ENCODE assay signal across 24 mouse cellular contexts in genomic region chr2:147325178-147325577, GRCm38 (mm10). TPM values are rescaled to one million over a fixed set of nuclear protein-coding genes. Genes with fewer than 3 reads are reported as not detected.
DNase-seq lines count a peak whose midpoint lies in the region; ATAC-seq lines count a peak whose summit lies in the region.
"Had no signal": no experiment of that assay in that cellular context is flagged by ENCODE, and none has a peak within 500 bp of the region (broad histone marks: within the 10 kb centered on the region; RNA-seq: fewer than 3 reads in every experiment).

No protein-coding gene starts in this region.

- intact Hi-C loops in heart, postnatal 36 days (cut with DNase I) = no loop called here

- WGBS in embryonic facial prominence, embryonic 13.5 days = 58% methylated on average over 2 of the region's 2 CpGs
- WGBS in embryonic facial prominence, embryonic 14.5 days = 70% methylated on average over 2 of the region's 2 CpGs

- no peaks in the 10 kb centered on the region for H3K4me1 ChIP-seq in embryonic facial prominence, embryonic 13.5 days
- H3K4me1 ChIP-seq in embryonic facial prominence, embryonic 14.5 days (ENCODE audit: control insufficient read depth, insufficient read depth, low read length) = no peaks in the 10 kb centered on the region
- H3K4me1 ChIP-seq: embryonic facial prominence, embryonic 15.5 days; forebrain, embryonic 10.5 days; forebrain, embryonic 12.5 days had no signal

- no peak overlapping the region for H3K9ac ChIP-seq in embryonic facial prominence, embryonic 13.5 days
- H3K9ac ChIP-seq in embryonic facial prominence, embryonic 14.5 days (ENCODE audit: low read depth, low read length) = no peak overlapping the region
- H3K9ac ChIP-seq: embryonic facial prominence, embryonic 15.5 days; forebrain, embryonic 12.5 days had no signal

- ATAC-seq in embryonic facial prominence, embryonic 13.5 days (ENCODE audit: insufficient number of reproducible peaks, insufficient read depth, low FRiP score, low TSS enrichment, low read depth) = 0 out of 2 replicates have a peak, but pooled peaks have one; percentile 52
- ATAC-seq in embryonic facial prominence, embryonic 14.5 days (ENCODE audit: low read depth) = peak; percentile 53; the same call in 1 of the 2 replicates
- ATAC-seq: forebrain, embryonic 14.5 days; forebrain, embryonic 16.5 days had no signal

- peaks cover 20% of the 10 kb centered on the region for H3K27me3 ChIP-seq in embryonic facial prominence, embryonic 13.5 days
- H3K27me3 ChIP-seq in embryonic facial prominence, embryonic 14.5 days (replicated peaks; ENCODE audit: control insufficient read depth, insufficient read depth, low read length) = peaks cover 10% of the 10 kb centered on the region

- no peak overlapping the region for H3K4me3 ChIP-seq in embryonic facial prominence, embryonic 13.5 days
- no peak overlapping the region for H3K4me3 ChIP-seq in embryonic facial prominence, embryonic 14.5 days (ENCODE audit: low read depth, low read length)
- H3K4me3 ChIP-seq: embryonic facial prominence, embryonic 15.5 days; erythroblast, embryonic 14.5 days; forebrain, embryonic 10.5 days; forebrain, embryonic 12.5 days had no signal

- no peaks in the 10 kb centered on the region for H3K9me3 ChIP-seq in embryonic facial prominence, embryonic 13.5 days
- no peaks in the 10 kb centered on the region for H3K9me3 ChIP-seq in embryonic facial prominence, embryonic 14.5 days (ENCODE audit: control insufficient read depth, low read length)
- H3K9me3 ChIP-seq: embryonic facial prominence, embryonic 15.5 days; forebrain, embryonic 10.5 days; forebrain, embryonic 12.5 days had no signal

- H3K27ac ChIP-seq in embryonic facial prominence, embryonic 13.5 days = no peak overlapping the region
- H3K27ac ChIP-seq in embryonic facial prominence, embryonic 14.5 days (replicated peaks; ENCODE audit: low read depth, low read length) = no peak overlapping the region
- H3K27ac ChIP-seq: embryonic facial prominence, embryonic 15.5 days; forebrain, embryonic 10.5 days; forebrain, embryonic 12.5 days had no signal

- H3K4me2 ChIP-seq in embryonic facial prominence, embryonic 13.5 days = no peak overlapping the region
- H3K4me2 ChIP-seq in embryonic facial prominence, embryonic 14.5 days (ENCODE audit: low read depth, low read length) = no peak overlapping the region
- H3K4me2 ChIP-seq: embryonic facial prominence, embryonic 15.5 days; forebrain, embryonic 12.5 days had no signal

- DNase-seq in heart, adult 11 months = peak; percentile 62
- no peak for DNase-seq in heart, postnatal 36 days
- DNase-seq in embryonic facial prominence, embryonic 14.5 days (ENCODE audit: low spot score) = peak; percentile 44
- no peak for DNase-seq in adrenal gland, adult (ENCODE audit: inconsistent age in 2 of 2, low spot score in 1 of 2)
- DNase-seq: adrenal gland, adult 2 months; adrenal gland, postnatal 10 days; adrenal gland, postnatal 25 days; cerebellum, adult 11 months; cerebellum, adult 18-20 months; cerebellum, adult 8-10 months; cerebellum, adult 9-11 months; cerebellum, postnatal 14 days; cerebellum, postnatal 36 days; embryo, embryonic 11 days had no signal

- H3K36me3 ChIP-seq in embryonic facial prominence, embryonic 13.5 days = no peaks in the 10 kb centered on the region
- no peaks in the 10 kb centered on the region for H3K36me3 ChIP-seq in embryonic facial prominence, embryonic 14.5 days (ENCODE audit: control insufficient read depth, insufficient read depth, low read length)
- H3K36me3 ChIP-seq: embryonic facial prominence, embryonic 15.5 days; forebrain, embryonic 10.5 days; forebrain, embryonic 12.5 days had no signal

RNA-seq across cellular contexts. Expression of gene Pax1, which starts 36.5 kb away (rescaled TPM):
- total RNA-seq in heart, postnatal 36 days (2021) = not detected
- 13.5 and 17.8 TPM in 2 replicates for polyA plus RNA-seq in embryonic facial prominence, embryonic 13.5 days (2015; fragmentation: Nextera tagmentation; extraction: Ambion mirVana)
- 7.3 and 9.3 TPM in 2 replicates for polyA plus RNA-seq in embryonic facial prominence, embryonic 14.5 days (2014; fragmentation: Nextera tagmentation; extraction: Ambion mirVana)
- total RNA-seq: adrenal gland, adult 2 months; adrenal gland, postnatal 10 days; adrenal gland, postnatal 25 days; common myeloid progenitor, adult 5-6 weeks; MEL had no signal
- polyA plus RNA-seq: adrenal gland, adult 2 months; C2C12; erythroblast, embryonic 14.5 days; forebrain, embryonic 14.5 days; forebrain, embryonic 16.5 days had no signal

Comparison
In these comparisons a context has a peak if more than half of its experiments do, and no peak if none do; other contexts are left out.
1. DNase-seq: peak in heart, adult 11 months (single experiment) and embryonic facial prominence, embryonic 14.5 days (single experiment); none in heart, postnatal 36 days (0 of 2) and adrenal gland, adult (0 of 2).